Mouse (Mus musculus): ENCODE data around the gene Aktip.

The Aktip gene

DNA sequence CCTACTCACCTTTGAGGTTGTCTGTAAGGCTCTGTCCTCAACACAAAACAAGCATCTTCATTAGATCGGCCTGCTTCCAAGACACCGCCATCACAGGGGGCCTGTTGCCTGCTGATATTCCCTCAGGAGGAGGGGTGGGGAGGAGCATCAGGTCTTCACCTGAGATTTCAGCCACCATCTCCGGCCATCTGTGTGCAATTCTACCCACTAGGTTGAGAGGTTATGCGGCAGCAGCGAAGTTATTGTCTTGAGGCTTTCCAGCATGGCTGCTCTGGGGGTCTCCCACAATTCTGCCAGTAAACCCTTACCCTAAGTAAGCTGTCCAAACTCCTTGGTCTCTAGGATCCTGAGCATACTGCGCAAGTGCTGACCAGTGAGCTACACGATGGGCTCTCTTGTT is at the start of gene Aktip:
Aktip (minus strand) TSS at position 101 of the 400 bp plus-strand sequence.
- DNase-seq (ENCODE audit: low read depth, low spot score), result no peak

GRCm38 (mm10) chr8:91245821-91246454 is 46.2 kb upstream of the Aktip start:
- DNase-seq (ENCODE audit: low read depth, low spot score), result no peak

- DNase-seq (ENCODE audit: low read depth, low spot score), result no peak
Observed at GRCm38 (mm10) chr8:91242721-91243120, 42.9 kb upstream of the Aktip start.

GRCm38 (mm10) chr8:91241873-91242519 is 42.2 kb upstream of the Aktip start:
- DNase-seq (ENCODE audit: low read depth, low spot score), result no peak

DNA sequence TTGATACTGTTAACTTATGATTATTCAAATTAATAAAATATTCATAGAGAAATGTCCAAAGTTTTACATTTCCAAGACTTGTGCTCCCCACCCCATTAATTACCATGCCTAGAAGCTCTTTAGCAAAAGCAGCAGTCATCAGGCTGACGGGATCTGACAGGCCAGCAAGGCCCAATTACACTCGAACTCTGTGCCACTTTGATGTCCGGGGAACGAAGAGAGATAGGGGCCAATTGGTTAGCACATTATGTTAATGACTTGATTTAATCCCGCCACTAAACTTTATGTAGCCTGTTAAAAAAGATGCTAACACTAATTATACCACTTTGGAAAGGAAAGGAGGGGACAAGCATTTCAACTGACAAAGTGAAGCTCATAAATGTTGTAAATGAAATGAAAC is 41.6 kb upstream of the Aktip start:
- no peak for DNase-seq (ENCODE audit: low read depth, low spot score)

DNA sequence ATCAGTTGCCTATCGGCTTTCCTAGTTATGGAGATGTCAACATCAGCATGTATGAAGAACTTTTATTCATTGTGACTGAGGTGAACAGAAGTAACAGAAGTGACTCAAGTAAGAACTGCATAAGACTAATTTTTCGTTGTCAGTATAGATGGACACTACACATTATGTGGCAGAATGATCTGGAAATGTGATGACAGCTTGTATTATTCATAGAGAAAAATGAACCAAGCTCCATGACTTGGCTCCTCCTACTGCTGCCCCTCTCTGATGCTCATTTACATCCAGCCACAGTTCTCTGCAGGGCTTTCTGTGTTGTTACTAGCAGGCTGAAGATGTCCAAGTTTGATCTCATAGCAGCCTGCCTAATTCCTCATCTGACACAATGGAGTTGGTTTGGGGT is 37.4 kb upstream of the Aktip start:
- DNase-seq (ENCODE audit: low read depth, low spot score), result no peak

GRCm38 (mm10) chr8:91234097-91234496 is 34.3 kb upstream of the Aktip start:
- no peak for DNase-seq (ENCODE audit: low read depth, low spot score)

- DNase-seq (ENCODE audit: low read depth, low spot score), result no peak
Observed at GRCm38 (mm10) chr8:91227421-91227841, 27.7 kb upstream of the Aktip start.

DNA sequence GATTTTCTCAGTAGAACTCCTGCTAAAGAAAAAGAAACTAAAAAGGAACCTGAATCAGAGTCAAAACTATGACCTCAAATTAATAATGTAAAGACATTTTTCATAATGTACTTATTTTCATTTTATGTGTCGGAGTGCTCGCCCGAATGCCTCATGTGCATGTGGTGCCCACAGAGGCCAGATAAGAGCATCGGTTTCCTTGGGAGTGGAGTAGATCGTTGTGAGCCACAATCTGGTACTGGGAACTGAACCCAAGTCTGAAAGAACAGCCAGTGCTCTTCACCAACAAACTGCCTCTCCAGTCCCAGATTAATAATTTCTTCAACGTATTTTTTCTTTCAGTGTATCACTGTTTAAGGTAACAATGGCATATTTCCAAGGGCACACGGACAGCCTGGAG is 24.5 kb upstream of the Aktip start:
- DNase-seq (ENCODE audit: low read depth, low spot score), result no peak

DNA sequence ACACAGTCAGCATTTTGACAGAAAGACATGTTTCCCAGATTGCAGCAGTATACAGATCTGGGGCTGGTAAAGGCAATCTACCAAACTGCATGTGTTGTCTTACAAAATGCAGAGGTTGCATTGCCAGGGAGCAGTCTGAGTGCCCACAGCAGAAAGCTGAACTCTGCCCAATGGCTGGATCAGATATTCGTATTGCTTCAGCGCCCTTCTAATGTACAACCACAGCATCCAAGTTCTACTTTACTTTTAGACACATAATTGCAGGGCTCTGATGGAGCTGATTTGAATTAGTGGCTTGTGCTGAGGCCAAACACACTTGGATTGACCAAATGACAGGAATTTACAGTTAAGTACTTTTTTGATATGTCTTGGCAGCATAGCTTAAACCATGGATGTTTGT is 22.1 kb upstream of the Aktip start:
- no peak for DNase-seq (ENCODE audit: low read depth, low spot score)

DNA sequence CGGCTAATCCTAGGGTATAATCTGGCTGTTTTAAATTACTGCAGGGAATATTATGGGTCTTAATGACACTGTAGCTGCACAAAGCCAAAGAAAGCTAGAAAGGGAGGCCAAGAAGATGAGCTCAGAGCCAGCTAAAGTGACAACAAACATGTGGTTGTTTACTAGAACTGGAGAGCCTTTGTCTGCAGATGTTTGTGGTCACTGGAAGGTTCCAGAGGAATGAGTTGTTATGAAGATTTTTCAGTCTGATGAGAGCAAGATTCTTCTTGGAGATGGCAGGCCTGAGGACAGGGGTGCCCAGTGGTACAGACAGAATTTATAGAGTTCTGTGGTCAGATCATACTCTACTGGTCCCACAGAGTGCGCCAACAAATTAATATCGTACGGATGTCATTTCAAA is 18.5 kb upstream of the Aktip start:
- no peak for DNase-seq (ENCODE audit: low read depth, low spot score)

DNA sequence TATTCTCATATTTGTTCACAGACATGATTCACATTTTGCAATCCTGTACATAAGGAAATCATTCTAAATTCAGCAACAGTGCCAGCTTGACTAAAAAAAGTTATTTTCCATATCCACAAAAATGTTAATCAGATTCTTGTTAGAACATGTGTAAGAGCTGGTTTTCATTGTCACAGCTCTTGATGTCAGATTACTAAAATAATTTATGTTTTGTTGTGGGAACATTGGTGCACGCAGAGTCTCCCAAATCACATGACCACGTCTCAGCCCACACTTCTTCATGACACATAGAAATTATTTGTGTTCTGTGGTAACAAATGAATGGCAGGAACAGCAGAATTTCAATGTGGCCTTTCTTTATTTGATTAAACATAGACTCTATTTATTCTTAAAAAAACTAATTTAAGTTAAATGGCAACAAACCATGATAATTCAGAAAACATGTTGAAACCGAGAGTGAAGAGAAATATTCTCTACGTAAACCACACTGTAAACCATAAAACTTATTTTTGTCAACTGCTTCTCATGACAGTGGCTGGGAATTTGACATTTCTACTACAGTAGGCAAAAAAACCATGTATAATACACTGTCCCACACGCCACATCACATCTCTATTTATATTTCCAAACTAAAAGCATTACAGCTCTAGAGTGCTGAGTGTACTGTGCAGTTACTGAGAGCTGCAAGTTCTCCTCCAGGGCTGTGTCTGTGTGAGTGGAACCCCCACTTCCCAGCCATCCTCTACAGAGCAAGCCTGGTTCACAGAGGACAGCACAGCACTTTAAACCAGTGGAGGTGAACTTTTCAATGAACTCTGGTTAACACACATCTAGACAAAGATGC is 17.5 kb upstream of the Aktip start:
- no peak for DNase-seq (ENCODE audit: low read depth, low spot score)

- DNase-seq (ENCODE audit: low read depth, low spot score), result no peak
Observed at GRCm38 (mm10) chr8:91214287-91214686, 14.5 kb upstream of the Aktip start.

DNA sequence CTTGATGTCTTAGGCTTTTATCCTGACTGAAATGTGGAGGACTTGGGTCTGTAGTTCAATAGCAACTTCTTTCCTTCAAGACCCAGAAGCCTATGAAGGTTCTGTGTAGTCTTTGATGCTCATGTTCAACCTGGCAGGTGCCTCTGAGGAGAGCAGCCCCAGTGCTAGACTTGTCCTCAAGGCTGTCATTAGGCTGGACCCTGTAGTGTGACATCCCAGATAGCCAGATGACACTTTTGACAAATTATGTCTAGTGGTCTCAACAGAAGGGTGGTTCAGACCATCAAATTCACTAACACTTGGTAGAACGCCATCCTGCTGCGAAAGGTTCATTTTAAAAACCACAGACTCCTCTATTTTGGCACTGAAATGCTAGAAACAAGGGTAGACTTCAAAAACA is 13.2 kb upstream of the Aktip start:
- no peak for DNase-seq (ENCODE audit: low read depth, low spot score)

GRCm38 (mm10) chr8:91209658-91210057 is 9.9 kb upstream of the Aktip start:
- no peak for DNase-seq (ENCODE audit: low read depth, low spot score)

- no peak for DNase-seq (ENCODE audit: low read depth, low spot score)
Observed at GRCm38 (mm10) chr8:91207676-91208075, 7.9 kb upstream of the Aktip start.

DNA sequence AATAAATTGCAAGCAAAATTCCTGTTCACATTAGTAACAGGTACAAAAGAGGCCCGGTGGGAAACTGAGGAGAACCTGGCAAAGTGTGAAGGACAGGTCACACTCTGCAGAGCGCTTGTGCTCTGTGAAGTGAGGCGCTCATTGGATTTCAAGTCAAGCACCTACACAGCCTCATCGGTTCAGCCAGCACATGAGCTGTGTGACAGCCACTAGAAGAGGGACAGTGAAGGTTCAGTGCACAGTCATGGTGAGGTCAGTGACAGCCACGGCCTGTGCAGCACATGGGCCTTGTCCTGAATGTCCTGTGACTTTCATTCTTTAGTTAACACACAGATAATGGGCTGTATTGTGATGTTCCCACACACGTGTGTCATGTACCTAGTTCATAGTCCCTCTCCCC is 6.1 kb upstream of the Aktip start:
- DNase-seq (ENCODE audit: low read depth, low spot score), result no peak

- DNase-seq (ENCODE audit: low read depth, low spot score), result no peak
Observed at GRCm38 (mm10) chr8:91201184-91201583, 1.4 kb upstream of the Aktip start.

DNA sequence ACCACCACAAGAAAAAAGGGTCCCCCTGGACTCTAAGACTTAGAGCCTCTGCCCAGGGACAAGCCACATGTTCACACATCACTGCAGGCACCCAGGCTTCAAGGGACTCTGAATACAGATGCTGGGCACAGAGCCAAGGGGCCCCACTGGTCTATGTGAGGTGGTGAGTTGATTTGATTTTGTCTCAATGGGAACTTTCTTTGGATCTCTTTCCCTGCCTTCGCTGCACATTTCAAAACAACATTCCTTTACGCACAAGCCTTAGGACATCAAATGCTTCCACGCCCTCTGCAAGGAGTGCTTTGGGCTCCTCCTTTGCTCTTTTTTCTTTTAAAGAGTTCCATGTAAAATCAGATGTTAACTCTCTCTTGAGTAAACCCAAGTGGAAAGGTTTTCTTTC is 1.7 kb downstream of the Aktip start:
- no peak for DNase-seq (ENCODE audit: low read depth, low spot score)

DNA sequence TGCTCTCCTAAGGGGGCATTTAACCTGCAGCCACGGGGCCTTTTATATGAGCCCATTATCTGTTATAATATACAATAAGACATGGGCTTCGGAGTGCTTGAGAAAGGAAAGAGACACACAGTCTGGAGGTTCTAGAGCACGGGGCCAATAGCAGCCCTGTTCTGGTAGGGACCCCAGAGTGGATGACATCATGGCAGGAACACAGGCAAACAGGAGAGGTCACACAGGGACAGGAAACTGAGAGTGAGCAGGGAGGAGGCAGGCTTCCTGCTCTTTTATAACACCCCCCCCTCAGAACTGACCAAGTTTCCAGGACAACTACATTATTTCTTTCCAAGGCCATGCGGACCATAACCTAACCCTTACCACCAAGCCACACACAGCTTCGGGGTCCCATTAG is 2.5 kb downstream of the Aktip start:
- DNase-seq (ENCODE audit: low read depth, low spot score), result no peak

GRCm38 (mm10) chr8:91196661-91197060 is 3.1 kb downstream of the Aktip start:
- DNase-seq (ENCODE audit: low read depth, low spot score), result no peak

DNA sequence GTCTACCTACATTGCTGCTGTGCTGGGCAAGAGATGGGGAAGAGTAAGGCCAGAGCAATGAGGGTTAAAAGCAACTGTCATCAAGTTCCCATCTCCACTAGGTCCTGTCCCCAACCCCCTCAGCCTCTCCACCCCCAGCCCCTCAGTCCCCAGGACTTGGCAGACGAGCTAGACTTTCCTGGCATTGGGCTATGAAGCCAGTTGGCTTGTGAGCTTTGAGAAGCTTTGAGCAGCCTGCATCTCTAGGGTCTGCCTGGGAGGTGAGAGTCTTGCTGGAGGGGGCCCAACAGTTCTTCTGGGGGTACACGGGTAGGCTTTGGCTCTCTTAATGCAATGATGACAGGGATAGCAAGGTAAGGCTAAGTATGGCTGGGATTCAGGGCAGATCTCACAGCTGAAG is 5.7 kb downstream of the Aktip start:
- no peak for DNase-seq (ENCODE audit: low read depth, low spot score)

DNA sequence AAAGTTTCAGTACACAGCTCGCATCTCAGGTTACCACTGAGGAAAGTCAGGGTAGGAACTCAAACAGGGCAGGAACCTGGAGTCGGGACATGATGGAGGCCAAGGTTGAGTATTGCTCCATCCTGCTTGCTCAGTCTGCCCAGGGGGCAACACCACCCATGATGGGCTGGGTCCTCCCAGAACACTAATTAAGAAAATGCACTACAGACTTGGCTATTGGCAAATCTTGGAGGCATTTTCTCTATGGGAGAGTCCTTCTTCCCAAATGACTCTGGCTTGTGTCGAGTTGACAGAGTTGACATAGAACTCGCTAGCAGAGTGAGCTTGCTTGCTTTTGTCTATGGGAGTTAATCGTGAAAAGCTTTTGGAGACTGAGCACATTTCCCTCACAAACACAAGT is 6.8 kb downstream of the Aktip start:
- DNase-seq (ENCODE audit: low read depth, low spot score), result no peak
